Mouse (Mus musculus) right cerebral cortex, adult 2 months (tissue): ENCODE measurements at regions not wholly inside any gene's neighbourhood (a gene's known extent, or its start where the extent isn't known, plus 50 kb on each side); places are given as distances from the start of the nearest gene placed in this dataset.
"Not testable (repeated sequence)": the region's sequence is repeated elsewhere in the genome, so short reads cannot be mapped to it uniquely, and the experiment has no call there.

Experiments used
- DNase-seq, 2 experiments: peaks; one replicate each; pipeline ENCODE4 v3.0.0; 2021 to 2022; ENCODE audit warnings: low spot score in 2 of 2

DNA sequence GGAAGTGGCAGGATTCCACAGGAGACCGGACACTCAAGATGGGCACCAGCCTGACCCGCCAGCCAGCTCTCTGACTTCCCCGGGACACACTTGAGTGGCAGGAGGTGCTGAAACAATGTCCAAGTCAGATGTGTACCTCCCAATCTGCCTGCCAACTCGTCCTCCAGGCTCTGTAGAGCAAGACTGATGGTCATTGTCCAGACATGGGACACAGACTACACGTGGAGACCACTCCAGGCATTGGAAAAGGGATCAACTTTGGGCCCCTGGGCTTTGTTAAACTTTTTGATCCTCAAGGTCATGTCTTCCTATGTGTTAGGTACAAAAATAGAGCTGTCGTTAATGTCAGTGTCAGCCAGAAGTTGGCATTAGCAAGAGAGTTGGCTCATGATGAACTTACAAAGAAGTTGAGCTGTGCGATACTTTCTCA is 214.6 kb downstream of the 3100002H09Rik start:
- no peak for DNase-seq

DNA sequence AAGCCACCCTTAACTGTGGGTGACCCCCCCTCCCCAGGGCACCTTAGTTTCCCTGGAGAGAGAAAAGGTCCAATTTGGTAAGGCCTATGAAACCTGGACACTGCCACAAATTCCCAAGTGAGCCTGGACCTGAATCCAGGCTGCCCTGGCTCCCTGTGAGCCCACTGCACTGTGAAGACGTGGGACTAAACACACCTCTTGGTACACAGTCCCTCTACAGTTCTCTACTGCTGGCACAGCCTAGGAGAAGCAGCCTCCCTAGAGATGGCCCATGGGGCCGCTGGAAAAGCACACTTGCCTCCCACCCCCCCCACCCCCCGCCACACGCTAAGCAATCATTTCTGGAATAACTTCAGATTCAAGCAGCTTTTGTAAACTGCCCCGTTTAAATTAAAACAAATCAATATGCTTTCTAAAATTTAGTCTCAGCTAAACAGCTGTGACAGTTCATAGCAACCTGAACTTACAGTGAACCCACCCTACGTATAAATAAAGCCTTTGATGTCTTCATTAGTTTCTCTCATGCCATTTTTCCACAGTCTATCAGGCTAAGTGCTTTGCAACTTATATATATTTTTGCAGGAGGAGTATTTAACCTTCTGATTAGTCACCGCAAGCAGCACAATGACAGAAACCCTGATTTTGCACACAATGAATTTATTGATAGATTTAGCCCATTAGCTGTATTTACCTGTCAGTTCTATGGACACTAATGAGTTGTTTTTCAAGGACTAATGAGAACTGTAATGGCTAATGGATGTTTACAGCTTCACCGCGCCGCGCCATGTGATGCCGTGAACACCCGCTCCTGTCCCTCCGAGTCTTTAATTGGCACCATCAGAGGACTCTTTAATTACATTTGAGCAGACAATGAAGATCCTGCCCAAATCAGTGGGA is 215.3 kb downstream of the 3100002H09Rik start:
- no peak for DNase-seq

DNA sequence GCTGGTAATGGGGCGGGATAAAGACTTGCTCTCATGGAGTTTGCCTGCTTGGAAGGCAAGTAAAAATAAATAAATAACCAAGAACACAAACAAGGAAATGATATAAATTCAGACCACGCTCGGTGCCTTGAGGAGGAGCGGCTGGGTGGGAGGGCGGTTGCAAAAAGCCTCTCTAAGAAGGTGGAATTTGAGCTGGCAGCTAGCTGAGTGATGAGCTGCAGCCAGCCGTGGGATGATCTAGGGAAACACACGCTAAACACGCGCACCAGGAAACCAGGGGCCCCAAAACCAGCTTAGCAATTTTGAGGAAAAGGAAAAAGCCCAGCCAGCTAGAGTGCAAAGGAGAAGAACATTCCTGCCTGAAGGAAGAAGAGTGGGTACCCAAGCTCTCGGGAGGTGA is 217.0 kb downstream of the 3100002H09Rik start:
- peak; percentile 33 to 58 for DNase-seq

DNA sequence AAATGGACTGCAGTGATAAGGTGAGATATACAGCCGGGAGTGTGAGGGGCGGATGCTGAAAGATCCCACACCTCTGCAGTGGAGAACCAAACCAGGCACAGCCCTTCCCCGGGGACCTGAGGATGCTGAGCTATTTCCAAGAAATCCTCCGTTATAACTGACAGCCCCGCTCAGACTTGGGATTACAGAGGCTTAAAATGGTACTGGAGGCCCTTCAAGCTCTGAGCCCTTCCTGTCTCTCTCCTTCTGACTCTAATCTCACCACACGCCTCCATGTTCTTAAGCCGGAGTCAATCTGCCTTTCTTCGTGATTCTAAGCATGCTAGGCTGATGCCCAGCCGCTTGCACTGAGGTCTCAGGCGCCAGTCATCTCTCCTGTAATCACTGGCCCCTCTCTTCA is 221.5 kb downstream of the 3100002H09Rik start:
- no peak for DNase-seq

DNA sequence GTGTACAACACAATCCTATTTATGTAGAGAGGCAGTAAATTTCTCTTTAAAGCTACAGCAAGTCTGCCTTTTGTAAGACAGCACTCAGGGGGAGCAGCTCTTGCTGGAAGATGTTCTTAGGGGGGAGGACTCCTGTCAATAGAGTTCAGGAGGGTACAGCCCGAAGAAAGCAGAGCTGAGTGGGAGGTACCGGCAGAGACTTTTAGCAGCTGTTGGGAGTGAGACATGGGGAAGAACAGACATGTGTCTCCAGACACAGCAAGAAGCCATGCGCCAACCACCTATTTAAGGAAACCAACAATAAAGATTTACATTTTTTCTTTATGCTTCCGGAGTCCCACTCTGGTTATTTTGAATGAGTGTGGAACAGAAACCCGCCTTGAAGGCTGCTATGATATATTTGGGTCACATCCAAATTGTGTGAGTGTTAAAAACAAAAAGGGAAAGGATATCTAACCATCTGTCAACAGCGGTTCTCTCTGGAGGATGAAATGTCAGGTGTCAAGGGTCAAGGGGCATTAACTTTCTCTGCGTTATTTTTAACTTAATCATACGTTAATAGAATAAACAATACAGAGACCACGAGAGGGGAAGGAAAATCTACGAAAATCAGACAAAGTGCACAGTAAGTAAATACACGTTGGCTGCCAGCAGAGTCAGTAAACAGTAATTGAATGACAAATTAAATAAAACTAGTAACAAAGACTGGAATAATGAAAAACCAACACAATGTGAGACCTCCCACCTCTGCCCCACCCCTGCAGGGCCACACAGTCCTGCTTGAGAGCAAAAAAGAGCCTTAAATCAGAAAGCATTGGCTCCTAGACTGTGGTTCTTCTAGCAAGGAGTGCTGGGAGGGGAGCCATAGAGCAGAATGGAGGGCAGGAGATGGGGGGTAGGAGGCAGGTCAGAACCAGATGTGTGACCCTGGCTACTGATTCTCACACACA is 225.2 kb downstream of the 3100002H09Rik start:
- DNase-seq: no peak

DNA sequence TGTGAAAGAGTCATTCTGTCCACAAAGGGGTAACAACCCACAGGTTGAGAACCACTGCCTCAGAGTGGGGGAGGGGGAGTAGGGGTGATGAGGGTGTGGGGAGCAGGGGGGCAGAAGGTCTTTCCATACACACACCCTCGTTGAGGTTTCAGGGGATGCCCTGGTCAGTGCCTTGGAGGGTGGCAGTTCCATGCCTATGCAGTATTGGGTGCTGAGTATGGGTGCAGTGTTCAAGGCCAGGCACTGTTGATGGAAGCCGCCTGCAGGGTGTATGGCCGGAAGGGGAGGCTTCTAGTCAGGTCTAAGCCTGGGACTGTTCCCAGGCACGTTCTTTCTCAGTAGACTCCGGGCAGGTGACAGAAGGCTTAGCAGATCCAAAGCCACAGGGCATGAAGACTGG is 234.1 kb downstream of the 3100002H09Rik start:
- DNase-seq: no peak

DNA sequence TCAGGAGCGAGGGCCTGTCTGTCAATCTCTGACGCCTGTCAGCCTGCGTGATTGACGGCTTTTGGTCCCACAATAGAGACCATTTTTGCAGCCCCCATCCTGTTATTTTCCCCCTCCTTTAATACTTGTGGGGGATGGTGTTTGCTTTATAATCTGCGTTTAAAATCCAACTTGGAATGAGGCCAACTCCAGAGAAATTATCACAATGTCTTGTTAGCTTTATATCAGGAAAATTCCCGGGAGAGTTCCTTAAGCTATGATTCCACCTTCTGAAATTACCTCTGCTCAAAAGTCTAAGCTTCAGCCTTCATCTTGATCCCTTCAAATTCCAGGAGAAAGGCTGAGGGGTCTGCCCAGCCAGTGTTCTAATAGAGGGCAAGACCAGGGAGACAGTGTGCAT is 235.0 kb downstream of the 3100002H09Rik start:
- DNase-seq: no peak

DNA sequence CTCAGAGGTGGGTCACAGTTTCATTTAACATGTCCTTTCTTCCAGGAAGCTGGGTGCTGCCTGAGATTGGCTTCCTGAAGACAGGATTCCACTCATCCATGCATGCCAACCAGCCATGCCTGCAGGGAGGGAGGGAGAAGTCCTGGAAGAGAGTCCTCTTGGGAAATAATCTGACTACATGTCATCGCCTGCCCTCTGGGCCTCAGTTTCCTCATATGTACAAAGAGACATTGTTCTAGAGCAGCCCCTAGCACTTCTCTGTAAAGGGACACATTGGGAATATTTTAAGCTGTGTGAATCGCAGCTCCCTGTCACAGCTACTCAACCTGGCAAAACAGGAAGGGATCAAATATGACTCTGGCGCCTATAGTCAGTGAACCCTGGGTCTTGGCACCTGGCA is 241.8 kb downstream of the 3100002H09Rik start:
- DNase-seq: no peak

DNA sequence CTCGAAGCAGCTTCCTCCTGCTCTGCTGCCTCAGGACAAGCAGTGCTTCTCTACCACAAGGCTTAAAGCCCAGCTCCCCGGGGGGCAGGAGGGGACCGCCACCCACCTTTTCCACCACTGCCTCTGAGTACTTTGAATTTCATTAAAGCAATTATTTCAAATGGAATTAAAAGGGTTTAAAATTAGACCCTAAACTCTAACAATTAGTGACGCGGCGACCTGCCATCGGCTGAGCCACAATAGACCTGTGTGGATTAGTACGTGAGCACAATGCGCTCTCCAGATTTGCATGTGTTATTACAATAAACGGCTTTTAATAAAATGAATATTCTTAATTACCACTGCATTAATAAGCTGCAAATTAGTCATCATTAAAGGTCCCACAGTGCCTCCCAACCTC is 242.5 kb downstream of the 3100002H09Rik start:
- DNase-seq: no peak

DNA sequence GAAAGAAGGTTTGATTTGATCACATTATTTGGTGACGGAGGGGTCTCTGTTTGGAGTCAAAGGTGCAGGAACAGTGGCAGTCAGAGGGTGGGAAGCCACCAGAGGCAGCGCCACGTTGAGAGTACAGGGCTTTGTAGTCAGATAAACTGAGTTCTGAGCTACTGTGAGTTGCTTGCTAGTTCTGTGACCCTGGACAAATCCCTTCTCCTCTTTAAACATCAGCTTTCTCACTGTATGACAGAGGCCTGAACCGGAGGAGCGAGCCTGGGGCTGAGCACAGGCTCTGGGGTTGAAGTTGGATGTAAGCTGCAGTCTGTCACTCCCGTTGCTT is 250.1 kb downstream of the 3100002H09Rik start:
- DNase-seq: no peak

DNA sequence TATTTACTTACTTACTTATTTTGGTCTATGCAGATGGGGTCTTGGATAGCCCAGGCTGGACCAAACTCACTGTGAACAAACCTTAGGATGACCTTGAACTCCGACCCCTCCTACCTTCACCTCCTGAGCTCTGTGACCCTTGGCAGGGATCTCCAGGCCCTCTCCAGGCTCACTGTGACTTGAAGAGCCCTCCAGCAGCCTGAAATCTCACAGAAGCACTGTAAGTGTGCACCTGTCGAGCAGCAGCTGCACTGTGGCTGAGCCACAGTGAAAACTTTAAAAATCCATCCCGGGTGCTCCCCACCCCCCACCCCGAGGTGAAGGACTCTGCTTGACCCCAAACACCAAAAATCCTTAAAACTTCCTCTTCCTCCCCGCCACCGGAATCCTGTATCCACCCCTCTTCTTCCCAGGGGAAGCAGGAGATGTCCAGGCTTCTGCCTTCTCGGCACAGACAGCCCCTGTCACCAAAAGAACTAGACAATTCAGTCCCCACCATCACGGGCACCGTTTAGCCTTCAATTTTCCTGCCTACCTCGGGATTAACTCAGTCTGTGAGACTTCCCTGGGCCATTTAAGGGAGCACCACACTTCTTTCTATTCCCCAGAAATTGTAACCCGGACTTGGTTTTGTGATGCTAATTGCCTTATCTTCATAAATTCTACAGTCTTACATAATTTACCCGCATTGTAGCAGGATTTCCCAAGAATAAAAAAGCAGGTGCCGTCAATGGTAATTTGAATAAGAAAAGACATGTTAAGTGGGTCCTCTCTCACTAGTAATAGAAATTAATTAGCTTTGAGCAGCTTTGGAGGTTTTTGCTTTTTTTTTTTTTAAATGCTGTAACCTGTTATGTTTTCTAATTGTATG is 250.7 kb downstream of the 3100002H09Rik start:
- DNase-seq: no peak

DNA sequence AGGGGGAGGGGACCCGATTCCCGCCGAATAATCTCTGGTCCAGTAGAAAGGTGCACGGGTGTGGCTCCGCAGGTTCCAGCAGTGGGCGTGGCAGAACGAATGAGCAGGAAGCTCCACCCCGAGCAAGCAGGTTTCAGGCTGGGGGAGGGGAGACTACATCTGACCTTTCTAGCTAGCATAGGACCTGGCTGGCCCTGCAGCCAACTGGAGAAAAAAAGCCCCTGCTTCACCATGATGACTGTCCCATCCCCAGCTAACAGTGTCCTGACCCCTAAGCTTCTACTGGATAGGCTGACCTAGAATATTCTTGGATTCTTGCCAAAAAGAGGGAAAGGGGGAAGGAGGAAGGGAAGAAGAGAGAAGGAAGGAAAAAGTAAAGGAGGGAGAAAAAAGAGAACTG is 252.1 kb downstream of the 3100002H09Rik start:
- DNase-seq: not testable (repeated sequence)

DNA sequence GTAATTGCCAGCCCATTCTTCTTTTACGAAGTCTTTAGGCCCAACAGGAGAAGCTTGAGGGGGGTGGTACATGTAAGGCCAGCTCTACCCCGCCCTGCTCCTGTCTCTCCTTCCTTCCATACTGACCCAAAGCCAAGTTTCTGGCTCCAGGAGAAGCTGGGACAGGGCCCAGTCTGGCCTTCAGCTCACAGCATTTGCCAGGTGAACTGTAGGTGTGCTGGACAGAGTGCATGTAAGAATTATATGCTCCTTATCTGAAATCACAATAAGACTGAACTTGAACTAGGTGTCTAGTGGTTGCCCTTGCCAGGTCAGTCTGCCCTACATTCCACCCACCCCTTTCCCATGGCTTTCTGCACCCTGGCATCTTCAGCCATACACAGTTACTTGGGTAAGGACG is 260.2 kb downstream of the 3100002H09Rik start:
- DNase-seq: no peak

DNA sequence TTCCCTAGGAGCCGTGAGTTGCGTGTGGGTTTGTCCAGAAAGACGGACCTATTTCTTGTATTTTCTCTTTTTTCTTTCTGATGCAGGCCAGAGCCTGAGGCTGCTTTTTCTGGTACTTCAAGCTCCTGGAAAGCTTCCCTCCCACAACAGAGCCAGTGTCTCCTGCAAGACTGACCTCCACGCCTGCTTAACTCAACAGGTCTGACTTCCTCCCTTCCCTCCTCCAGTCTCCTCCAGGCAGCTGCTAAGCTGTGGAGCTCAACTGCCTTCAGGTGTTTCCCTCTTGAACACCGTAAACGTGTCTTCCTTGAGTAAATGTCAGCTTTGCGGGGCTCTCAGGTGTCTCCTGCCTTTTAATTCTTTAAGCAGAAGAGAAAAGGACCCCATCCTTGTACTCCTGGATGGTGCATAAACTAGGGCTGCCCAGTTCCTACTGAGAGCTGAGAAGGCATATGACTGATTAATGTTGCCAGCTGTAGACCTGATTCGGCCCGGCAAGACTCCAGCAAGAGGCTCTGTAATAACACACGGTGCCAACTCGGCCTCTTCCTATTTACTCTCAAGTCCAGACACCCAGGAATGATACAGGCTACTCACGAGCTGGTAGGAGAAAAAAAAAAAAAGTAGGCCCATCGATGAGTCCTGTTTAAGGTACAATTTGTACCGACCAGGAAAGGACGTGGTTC is 260.9 kb downstream of the 3100002H09Rik start:
- DNase-seq: no peak

DNA sequence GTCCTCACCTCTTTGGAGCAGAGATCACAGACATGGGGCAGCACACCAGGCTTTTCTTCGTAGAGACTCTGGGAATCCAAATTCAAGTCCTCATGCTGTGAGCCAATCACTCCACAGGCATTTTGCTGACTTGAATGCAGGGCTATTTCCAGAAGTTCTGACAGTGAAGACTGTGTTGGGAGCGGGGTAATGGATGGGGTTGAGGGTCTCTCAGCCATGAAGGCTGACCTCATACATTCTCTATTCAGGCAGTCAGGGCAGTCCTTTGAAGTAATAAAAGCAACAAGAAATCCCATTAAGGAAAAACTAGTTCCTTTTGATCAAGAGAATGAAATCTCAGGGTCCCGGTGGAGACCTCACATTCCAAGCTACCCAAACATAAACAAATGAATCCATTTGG is 261.5 kb downstream of the 3100002H09Rik start:
- no peak for DNase-seq

DNA sequence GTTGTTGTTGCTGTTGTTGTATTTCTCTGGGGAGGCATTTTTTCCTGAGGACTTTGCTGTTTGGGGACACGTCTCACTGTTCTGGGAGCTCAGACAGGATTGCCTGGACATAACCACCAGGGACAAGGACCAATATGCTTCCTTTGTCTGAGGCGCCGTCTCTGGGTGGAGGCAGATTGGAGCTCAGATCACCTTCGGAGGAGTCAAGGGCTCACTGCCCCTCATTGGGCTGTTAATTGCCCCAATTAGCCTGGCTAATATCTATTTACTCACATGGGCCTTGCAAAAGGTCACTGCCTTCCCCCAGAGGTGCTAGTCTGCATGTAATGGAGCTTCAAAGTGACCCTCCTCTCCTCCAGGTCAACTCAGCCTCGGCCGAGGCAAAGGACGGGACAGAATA is 270.5 kb downstream of the 3100002H09Rik start:
- DNase-seq: no peak

DNA sequence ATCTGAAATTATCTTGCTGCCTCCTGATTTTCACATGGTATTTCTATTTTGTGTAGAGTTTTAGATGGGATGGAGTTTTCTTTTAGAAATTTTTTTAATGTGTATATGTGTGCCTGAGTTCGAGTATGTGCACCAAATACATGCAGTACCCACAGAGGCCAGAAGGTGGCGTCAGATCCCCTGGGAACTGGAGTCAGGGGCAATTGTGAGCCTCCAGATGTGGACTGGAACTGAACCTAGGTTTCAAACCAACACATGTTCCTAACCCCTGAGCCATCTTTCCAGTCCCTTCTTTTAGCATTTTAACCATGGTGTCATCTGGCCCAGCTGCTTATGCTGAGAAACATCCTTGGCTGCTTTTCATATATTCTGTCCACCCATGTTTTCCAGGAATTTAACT is 274.9 kb downstream of the 3100002H09Rik start:
- no peak for DNase-seq

DNA sequence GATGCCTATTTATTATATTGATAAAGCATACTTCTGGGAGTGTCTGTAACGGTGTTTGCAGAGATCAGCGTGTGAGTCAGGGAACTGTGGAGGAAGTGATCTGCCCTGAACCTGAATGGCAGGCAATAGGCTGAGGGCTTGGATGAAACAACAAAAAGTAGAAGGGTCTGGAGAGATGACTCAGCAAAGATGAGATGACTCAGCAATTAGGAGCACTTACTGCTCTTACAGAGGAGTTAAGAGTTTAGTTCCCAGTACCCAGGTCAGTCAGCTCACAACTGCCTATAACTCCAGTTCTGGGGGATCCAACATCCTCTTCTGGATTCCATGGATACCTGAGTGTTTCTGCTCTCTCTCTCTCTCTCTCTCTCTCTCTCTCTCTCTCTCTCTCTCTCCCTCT is 277.6 kb downstream of the 3100002H09Rik start:
- no peak for DNase-seq

DNA sequence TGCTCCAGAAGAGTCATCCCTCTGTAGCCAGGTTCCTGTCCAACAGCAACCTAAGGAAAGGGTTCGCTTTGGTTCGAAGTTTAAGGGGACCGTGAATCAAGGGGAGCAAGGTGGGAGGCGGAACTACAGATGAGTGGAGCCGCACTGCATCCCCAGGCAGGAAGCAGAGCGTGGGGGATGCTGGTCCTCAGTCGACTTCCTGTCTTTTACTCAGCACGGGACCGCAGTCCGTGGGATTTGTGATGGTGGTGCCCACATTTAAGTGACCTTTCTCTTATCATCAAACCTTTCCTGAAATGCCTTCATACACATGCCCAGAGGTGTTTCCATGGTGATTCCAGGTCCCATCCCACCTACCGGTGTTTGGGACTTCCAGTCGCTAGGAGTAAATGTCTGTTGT is 278.2 kb downstream of the 3100002H09Rik start:
- DNase-seq: no peak

DNA sequence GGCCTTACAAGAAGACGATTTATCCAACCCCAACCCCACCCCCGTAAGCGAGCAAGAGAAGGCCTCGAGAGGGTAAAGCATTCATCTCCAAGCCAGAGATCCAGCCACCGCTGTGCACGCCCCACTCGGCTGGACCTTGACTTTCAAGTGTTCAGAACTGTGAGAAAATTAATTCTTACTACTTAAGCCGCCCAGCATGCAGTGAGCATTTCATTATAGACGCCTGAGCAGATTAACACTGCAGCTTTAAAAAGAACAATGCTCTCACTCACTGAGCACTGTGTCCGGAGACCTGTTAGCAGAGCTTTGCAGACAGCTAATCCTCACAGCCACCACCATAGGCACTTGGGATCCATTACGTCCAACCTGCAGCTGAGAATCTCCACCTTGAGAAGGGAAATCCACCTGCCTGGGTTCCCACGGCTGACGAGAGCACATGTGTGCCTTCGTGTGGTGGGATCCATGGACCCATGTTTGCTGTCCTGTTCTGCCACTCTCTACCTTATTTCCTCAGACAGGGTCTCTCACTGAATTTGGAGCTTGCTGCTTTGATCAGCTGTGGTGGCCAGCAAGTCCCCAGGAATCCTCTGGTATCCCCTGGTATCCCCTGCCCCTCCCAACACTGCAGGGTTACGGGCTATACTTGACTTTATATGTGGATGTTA is 281.4 kb downstream of the 3100002H09Rik start:
- no peak for DNase-seq

DNA sequence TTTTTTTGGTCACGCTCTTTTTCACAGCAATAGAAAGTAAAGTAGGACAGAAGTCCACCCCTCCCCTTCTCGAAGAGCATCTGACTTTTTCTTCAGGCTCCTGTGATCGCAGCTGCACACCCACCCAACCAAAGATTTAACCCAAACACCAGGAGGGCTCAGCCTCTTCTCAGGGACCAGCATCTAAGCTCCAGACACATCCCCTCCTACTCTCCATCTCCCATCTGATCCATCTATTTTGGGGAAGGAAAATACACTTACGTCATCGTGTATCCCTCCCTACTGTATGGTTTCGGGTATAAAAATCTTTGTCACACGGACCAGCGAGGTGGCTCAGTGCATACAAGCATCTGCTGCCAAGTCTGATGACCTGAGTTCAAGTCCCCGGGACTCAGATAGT is 284.3 kb downstream of the 3100002H09Rik start:
- peak in 1 of 2 experiments; percentile 16 for DNase-seq
